Mouse (Mus musculus) frontal cortex, adult 2 months (tissue): ENCODE results near the gene Tns3. TPM values are rescaled to one million over a fixed set of nuclear protein-coding genes. Genes with fewer than 3 reads are reported as not detected.

Experiments
- DNase-seq, 2 experiments: peaks; one replicate each; pipeline ENCODE4 v3.0.0; 2022; ENCODE audit warnings: low spot score in 1 of 2; ENCODE audit errors: extremely low spot score in 1 of 2
- polyA plus RNA-seq: library from polyadenylated mRNA; depleted of rRNA; stranded (reverse); fragments of >200 nt; gene quantifications from 2 replicates; pipeline ENCODE4 v1.2.3, GENCODE M21; 2012

Tns3 gene
- polyA plus RNA-seq, 1 experiment = 27.8 TPM

- DNase-seq = no peak
Measured at GRCm38 (mm10) chr11:8652116-8652714, 12.1 kb downstream of the Tns3 start.

- DNase-seq = no peak
Measured at GRCm38 (mm10) chr11:8651448-8652035, 12.8 kb downstream of the Tns3 start.

- DNase-seq = no peak
Measured at GRCm38 (mm10) chr11:8645609-8646008, 18.7 kb downstream of the Tns3 start.

GRCm38 (mm10) chr11:8644272-8644671 is 20.1 kb downstream of the Tns3 start:
- no peak for DNase-seq

GRCm38 (mm10) chr11:8641634-8642277 is 22.6 kb downstream of the Tns3 start:
- no peak for DNase-seq

- DNase-seq = no peak
Measured at GRCm38 (mm10) chr11:8639726-8640125, 24.6 kb downstream of the Tns3 start.

GRCm38 (mm10) chr11:8639007-8639718 is 25.2 kb downstream of the Tns3 start:
- DNase-seq = no peak

GRCm38 (mm10) chr11:8637469-8638447 is 26.6 kb downstream of the Tns3 start:
- DNase-seq = no peak

- no peak for DNase-seq
Measured at GRCm38 (mm10) chr11:8636680-8637079, 27.7 kb downstream of the Tns3 start.

- no peak for DNase-seq
Measured at GRCm38 (mm10) chr11:8635778-8636177, 28.6 kb downstream of the Tns3 start.

GRCm38 (mm10) chr11:8634728-8635410 is 29.5 kb downstream of the Tns3 start:
- no peak for DNase-seq

- no peak for DNase-seq
Measured at GRCm38 (mm10) chr11:8632163-8632562, 32.2 kb downstream of the Tns3 start.

GRCm38 (mm10) chr11:8629862-8630390 is 34.4 kb downstream of the Tns3 start:
- DNase-seq = no peak

GRCm38 (mm10) chr11:8629326-8629725 is 35.0 kb downstream of the Tns3 start:
- DNase-seq = no peak

GRCm38 (mm10) chr11:8628846-8629253 is 35.5 kb downstream of the Tns3 start:
- DNase-seq = no peak

- DNase-seq = no peak
Measured at GRCm38 (mm10) chr11:8627156-8627555, 37.2 kb downstream of the Tns3 start.

- DNase-seq = no peak
Measured at GRCm38 (mm10) chr11:8626715-8627114, 37.6 kb downstream of the Tns3 start.

- DNase-seq = no peak
Measured at GRCm38 (mm10) chr11:8625915-8626604, 38.3 kb downstream of the Tns3 start.

GRCm38 (mm10) chr11:8625451-8625850 is 38.9 kb downstream of the Tns3 start:
- no peak for DNase-seq
